20 mouse cellular contexts compared by ENCODE assay signal in the genomic region with DNA sequence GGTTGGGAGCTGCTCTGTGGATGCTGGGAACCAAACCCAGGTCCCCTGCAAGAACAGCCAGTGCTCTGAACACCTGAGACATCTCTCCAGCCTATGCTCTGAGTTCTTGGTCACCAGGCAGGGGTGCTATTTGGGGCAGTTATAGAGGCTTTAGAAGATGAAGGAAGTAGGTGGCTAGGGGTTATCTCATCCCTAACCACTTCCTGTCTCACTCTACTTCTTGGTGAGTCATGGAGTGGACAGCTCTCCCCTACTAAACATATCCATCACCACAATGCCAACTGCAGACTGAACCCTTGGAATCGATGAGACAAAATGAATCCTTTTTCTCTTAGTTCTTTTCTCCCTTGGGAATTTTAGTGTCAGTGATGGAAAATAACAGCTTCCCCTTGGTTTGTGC. TPM values are rescaled to one million over a fixed set of nuclear protein-coding genes. Genes with fewer than 3 reads are reported as not detected.
"Had no signal": no experiment of that assay in that cellular context is flagged by ENCODE, and none has a peak within 500 bp of the region (broad histone marks: within the 10 kb centered on the region; RNA-seq: fewer than 3 reads in every experiment).

No protein-coding gene starts in this region.

- H3K4me2 ChIP-seq: lung, embryonic 14.5 days; midbrain, embryonic 12.5 days; midbrain, embryonic 15.5 days; neural tube, embryonic 12.5 days had no signal

- ATAC-seq: midbrain, embryonic 15.5 days had no signal

- DNase-seq: lung, adult 18-20 months; lung, embryonic 14.5 days; lung, postnatal 10 days; lung, postnatal 4 days; right cerebral cortex, postnatal 14 days; thymus, adult 18-20 months; thymus, postnatal 25 days; thymus, postnatal 4 days had no signal

- H3K9ac ChIP-seq: liver, embryonic 14.5 days; lung, embryonic 14.5 days; midbrain, embryonic 12.5 days; midbrain, embryonic 15.5 days; neural tube, embryonic 12.5 days had no signal

- H3K4me1 ChIP-seq: midbrain, embryonic 12.5 days had no signal

- H3K4me3 ChIP-seq: midbrain, embryonic 10.5 days; midbrain, embryonic 12.5 days; midbrain, embryonic 15.5 days; neural tube, embryonic 12.5 days had no signal

- H3K36me3 ChIP-seq: midbrain, embryonic 10.5 days; midbrain, embryonic 12.5 days; midbrain, embryonic 15.5 days; neural tube, embryonic 12.5 days had no signal

- H3K27ac ChIP-seq: liver, embryonic 14.5 days; midbrain, embryonic 10.5 days; midbrain, embryonic 12.5 days; midbrain, embryonic 15.5 days; neural tube, embryonic 12.5 days had no signal

- H3K9me3 ChIP-seq: midbrain, embryonic 10.5 days; midbrain, embryonic 12.5 days; midbrain, embryonic 15.5 days; neural tube, embryonic 12.5 days had no signal

RNA-seq across cellular contexts. Expression of a gene that starts 3.1 kb away (rescaled TPM):
- total RNA-seq: megakaryocyte-erythroid progenitor cell, adult 5-6 weeks; monocyte, adult 5-6 weeks; neutrophil, adult 5-6 weeks had no signal
- polyA plus RNA-seq: midbrain, embryonic 10.5 days; midbrain, embryonic 12.5 days; neural tube, embryonic 14.5 days had no signal

RNA-seq across cellular contexts. Expression of a gene that starts 38.6 kb away (rescaled TPM):
- total RNA-seq: megakaryocyte-erythroid progenitor cell, adult 5-6 weeks; monocyte, adult 5-6 weeks; neutrophil, adult 5-6 weeks had no signal
- polyA plus RNA-seq: lung, embryonic 14.5 days; midbrain, embryonic 10.5 days; midbrain, embryonic 12.5 days; midbrain, embryonic 15.5 days; neural tube, embryonic 12.5 days; neural tube, embryonic 14.5 days; spleen, adult 2 months; stomach, embryonic 14.5 days; stomach, embryonic 16.5 days had no signal
